Mouse (Mus musculus): ENCODE data around the gene Aebp2.

The Aebp2 gene

DNA sequence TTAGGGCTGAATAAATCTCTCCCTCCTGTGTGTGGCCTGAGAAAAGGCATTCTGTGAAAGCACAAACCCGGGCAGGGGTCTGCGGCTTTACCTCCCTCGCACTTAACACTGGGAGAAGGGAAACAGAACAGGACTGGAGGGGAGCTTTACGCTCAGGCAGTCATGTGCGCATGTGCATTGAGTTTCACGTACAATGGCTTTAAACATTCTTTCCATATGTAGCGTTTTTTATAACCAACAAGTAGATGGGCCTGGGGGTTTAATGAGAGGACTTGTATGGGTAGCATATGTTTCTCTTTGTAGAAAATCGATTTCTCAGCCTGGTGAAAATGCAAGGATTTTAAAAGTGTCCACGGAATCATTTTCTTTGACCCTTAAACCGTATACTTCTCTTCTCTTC is 82.7 kb downstream of the Aebp2 start:
- no peak for DNase-seq

DNA sequence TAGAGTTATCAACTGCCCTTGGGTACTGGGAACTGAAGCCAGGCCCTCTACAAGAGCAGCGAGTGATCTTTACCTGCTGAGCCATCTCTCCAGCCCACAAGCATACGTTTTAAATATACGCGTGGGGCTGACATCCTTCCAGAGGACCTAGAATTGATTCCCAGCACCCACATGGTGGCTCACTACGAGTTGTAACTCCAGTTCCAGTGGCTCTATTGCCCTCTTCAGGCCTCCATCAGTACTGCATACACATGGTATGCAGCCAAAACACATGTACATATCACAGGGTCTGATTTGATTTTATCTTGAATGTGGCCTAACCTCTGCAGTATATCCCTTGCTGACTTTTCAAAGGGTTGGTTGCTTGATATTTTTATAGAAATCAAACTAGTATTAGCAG is 83.6 kb downstream of the Aebp2 start:
- DNase-seq: no peak

DNA sequence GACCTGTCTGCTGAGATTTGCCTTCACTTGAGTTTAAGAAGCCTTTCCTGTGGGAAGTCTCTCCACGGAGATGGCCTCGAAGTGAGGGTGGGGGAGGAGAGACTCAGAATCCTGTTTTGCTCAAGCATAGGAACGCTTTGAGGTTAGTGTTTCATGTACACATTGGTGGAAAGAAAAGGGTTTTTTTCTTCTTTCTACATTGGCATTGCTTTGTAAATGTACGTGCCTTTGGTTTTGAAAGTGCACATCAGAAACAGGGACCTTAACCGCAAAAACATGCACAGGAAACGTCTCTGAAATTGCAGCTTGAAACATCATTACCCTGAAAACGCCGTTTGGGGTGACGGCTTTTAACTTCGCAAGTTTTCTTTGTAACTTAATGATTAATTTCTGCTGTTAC is 85.6 kb downstream of the Aebp2 start:
- DNase-seq: no peak

DNA sequence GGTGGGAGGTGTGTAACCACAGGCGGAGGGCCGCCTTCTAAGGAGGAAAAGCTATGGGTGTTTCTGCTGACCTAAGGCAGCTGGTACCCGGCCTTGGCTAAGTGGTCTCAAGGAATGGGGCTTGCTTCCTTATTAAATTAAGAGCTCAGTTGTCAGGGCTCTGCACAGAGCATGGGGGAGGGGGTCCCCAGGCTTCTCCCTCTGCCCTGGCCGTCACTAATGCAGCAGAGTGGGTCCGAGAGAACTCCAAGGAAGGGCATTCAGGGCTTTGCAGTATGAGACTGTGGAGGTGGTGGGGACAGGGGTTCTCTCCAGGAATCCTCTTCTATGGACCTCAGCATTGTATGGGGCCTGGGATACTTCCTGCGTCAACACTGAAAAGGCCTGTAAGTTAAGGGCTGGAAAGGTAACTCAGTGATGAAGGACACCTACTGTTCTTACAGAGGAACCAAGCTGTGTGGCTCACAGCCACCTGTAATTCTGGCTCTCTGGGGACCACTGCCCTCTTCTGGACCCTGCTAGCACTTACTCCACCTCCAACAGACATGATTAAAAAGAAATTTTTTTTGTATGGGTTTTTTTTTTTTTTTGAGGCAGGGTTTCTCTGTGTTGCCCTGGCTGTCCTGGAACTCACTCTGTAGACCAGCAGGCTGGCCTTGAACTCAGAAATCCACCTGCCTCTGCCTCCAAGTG is 87.1 kb downstream of the Aebp2 start:
- DNase-seq: no peak

DNA sequence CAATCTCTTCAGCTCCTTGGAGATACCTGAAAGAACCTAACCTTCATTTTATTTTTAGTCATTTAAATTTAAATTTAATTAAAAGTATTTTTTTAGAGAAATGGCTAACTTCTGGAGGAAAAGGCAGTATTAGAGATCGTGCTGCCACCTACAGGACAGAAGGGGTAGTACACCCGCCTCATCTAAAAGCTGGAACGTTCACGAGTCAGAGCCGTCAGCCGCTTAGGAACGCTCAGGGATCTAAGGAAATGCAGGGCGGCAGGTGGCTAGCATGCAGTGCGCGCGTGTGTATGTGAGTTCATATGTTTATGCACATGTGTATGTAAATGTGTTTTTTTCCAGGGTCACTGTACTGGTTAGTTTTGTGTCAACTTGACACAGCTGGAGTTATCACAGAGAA is 90.3 kb downstream of the Aebp2 start:
- DNase-seq: peak; percentile 91

DNA sequence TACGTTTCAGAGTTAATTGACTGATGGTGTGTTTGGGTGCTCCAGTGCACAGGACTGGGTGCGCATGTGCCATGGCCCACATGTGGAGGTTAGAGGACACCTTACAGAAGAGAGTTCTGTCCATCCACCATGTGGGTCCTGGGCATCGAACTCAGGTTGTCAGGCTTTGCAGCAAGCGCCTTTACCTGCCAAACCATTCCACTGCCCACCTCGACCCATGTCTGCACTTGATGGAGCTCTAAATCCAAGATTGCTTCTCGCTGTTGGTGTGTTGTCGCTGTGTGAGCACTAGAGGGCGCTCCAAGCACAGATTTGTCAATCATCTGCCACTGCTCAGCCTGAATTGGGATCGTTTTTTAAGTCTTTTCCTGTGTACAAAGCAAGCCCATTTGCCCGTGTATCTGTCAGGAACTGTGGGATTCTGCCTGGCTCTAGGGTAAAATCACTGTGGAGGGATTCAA is 92.5 kb downstream of the Aebp2 start:
- DNase-seq: peak; percentile 93

DNA sequence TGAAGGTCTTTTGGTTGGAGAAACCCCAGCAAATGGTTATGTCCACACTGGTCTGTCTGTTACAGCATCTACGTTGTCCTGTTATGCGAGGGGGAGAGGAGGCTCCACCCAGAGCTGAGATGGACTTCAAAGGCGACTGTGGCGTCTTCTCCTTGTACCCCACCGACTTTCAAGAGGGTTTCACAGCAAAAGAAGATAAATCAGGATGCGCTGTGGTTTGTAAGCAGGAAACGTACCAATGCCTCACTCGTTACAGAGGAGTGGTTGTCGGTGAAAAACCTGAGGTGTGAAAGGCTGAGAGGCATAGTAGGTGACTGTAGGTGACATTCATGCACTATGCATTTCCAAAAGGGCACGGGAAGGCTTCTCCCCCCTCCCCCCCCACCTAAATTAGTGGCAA is 99.6 kb downstream of the Aebp2 start:
- no peak for DNase-seq
